Mouse (Mus musculus) thymus, adult 2 months (tissue): ENCODE results near the gene Gm572.

Source experiments
- CTCF ChIP-seq: fragments of 200-500 bp; IDR thresholded peaks from 2 replicates; pipeline ENCODE4 v1.5.1; 2012; ENCODE audit warnings: mild to moderate bottlenecking, control low read depth, low read length, moderate library complexity, borderline replicate concordance; ENCODE audit not compliant: control insufficient read depth, poor library complexity, insufficient read depth; ENCODE audit errors: extremely low read depth
- POLR2A ChIP-seq: fragments of 200-500 bp; IDR thresholded peaks from 2 replicates; pipeline ENCODE4 v1.6.1; 2012; ENCODE audit warnings: mild to moderate bottlenecking, low read length, control low read depth, moderate library complexity; ENCODE audit not compliant: control insufficient read depth, poor library complexity, insufficient read depth; ENCODE audit errors: extremely low read depth

GRCm38 (mm10) chr4:148639455-148639854 is 3.7 kb upstream of the Gm572 start:
- no peak for TF ChIP-seq CTCF
- no peak for TF ChIP-seq POLR2A
